Mouse (Mus musculus) embryo, embryonic 10 days (tissue): ENCODE results near the gene Selenok.
A peak's percentile ranks its signal among the peaks of the same experiment; 100 is the strongest.

ENCODE experiments used
- DNase-seq: peaks from one replicate; pipeline ENCODE4 v3.0.0-alpha.2; 2015; ENCODE audit warnings: low spot score

Selenok gene

DNA sequence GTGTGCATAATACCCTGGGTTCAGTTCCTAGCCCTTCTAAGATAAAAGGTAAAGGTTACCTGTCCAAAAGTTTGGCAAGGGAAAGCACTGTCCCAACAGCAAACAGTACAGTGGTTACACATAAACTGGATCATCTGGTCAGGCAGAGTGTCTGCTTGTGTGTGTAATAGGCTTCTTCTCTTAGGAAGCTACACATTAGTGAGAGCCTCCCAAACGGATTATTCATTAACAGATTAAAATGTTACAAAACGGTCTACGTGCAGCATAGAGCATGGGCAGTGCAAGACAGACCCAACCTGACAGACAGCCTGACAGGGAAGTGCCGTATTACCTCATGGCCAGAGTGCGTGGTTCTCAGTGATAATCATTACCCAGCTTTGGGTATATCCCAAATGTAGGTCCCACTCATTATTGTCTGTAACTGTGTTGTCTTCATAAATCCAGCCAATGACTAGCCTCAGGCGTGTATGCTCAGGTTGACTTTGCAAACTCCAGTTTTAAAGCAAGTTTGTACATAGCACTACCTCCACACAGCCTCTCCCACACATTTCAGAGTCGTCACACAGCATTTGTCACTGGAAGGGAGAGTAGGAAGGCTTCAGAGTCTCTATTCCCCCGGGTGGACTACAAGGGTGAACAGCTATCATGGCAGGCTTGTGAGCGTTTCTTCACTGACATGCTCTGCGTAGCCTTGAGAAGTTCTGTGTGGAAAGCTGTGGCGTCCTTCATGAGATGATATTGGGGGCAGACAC lies 28.1 kb downstream of the Selenok start:
- DNase-seq: no peak

DNA sequence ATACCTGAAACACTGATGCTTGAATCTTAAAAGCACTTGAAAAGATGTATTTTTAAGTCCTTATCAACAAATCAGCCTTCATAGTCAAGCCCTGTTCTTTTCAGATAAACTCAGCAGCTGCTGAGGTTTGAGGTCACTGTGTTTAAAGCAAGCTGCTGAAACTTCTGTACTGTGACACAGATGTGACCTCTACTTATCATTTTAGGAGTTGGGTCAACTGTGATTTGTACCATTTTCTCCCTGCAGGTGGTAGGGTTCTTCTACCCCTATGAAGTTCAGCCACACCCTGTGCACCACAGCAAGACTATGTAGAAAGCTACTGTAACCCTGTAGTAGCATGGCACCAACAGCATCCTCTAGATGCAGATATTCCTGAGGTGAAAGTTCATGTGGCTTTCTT lies 29.2 kb downstream of the Selenok start:
- no peak for DNase-seq

- DNase-seq: no peak
Observed at GRCm38 (mm10) chr14:29998747-29999474, 30.8 kb downstream of the Selenok start.

DNA sequence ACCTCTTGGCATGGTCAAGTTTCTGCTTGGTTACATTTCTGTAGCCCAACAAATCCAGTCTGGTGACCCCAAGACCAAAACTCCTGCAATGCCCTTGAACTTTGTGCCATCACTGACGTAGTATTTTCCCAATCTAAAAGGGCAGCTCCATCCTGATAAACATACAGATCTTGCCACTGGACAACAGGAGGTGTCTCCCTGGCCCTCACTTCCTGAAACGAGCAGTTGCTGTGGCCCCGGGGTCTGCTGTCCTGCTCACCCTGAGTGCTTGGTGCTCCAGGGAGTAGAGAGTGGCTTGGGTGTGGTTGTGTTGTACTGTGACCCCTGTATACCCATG lies 31.3 kb downstream of the Selenok start:
- DNase-seq: no peak

- DNase-seq: peak; percentile 58
Observed at GRCm38 (mm10) chr14:30008733-30009575, 40.8 kb downstream of the Selenok start, which contains the start of the genes Il17rb and Chdh. TSS of gene Il17rb (minus strand) at chr14:30008896. TSS of gene Chdh (plus strand) at chr14:30009023.

GRCm38 (mm10) chr14:30009864-30010560 lies 41.9 kb downstream of the Selenok start:
- no peak for DNase-seq

- no peak for DNase-seq
Observed at GRCm38 (mm10) chr14:30011886-30012560, 43.9 kb downstream of the Selenok start.

GRCm38 (mm10) chr14:30014487-30014886 lies 46.4 kb downstream of the Selenok start:
- no peak for DNase-seq

- no peak for DNase-seq
Observed at GRCm38 (mm10) chr14:30015008-30015407, 46.9 kb downstream of the Selenok start.

GRCm38 (mm10) chr14:30016666-30017065 lies 48.6 kb downstream of the Selenok start:
- DNase-seq: no peak

DNA sequence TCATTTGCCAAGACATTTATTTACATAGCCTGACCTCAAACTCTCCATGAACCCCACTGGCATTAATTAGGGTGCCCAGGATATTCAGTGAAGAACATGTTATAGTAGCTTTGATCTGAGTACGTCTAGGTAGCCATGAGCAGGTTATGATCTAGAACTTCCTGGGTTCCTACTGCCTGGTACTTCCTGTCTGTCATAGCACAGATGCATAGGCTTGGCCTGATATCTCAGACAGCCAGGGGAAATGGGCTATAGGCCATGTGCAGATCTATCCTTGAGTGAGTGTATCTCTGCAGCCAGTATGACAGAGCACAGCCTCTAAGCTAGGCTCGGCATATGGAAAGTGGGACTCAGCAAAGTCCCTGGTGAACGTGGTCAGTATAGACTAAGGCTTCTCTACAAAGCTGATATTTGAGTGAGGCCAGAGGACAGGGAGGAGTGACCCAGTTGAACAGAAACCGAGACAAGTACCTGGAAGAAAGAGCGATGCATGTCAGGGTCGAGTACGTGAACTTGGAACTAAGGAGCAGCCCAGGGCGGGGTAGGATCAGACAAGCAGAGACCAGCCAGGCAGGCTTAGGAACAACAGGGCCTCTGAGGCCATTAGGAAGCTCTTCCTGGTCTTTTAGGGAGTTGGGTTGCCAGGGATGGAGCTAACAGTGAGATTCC lies 49.8 kb downstream of the Selenok start:
- DNase-seq: no peak

DNA sequence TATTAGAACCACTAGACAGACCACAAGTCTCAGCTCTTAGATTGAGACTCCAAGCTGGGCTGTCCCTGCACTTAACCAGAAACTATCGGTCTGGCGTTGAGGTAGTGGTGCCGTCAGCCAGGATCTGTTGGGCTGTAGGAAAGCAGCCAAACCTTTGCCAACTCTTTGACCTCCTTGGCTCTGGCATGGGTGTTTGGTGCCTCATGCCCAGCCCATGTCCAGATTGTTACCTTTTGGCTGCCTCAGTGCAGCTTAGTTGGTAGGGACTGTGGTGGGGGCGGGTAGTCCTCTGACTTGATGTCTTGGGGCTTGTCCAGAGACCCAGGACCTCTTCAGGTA lies 50.3 kb downstream of the Selenok start:
- DNase-seq: no peak

GRCm38 (mm10) chr14:30018846-30019245 lies 50.7 kb downstream of the Selenok start:
- no peak for DNase-seq

GRCm38 (mm10) chr14:30019375-30019774 lies 51.3 kb downstream of the Selenok start:
- no peak for DNase-seq

GRCm38 (mm10) chr14:30019792-30020575 lies 51.9 kb downstream of the Selenok start:
- no peak for DNase-seq

DNA sequence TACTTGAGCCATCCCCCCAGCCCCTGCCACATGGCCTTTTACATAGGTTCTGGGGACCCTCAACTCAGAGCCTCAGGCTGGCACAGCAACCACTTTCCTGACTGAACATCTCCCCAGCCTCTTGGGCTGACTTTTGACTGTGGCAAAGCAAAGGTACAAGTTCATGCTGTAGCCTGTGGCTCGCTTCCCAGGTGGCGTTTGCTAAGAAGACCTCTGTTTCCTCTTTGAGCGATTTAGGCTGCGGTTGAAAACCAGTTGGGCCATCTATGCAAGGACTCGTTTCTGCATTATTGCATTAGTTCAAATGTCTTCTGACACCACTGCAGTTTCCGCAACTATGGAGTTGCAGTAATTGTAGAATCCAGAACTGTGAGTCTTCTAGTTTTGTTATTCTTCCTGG lies 54.4 kb downstream of the Selenok start:
- DNase-seq: no peak

GRCm38 (mm10) chr14:30024387-30024786 lies 56.3 kb downstream of the Selenok start:
- no peak for DNase-seq
